Mouse (Mus musculus) retina, postnatal 1 day (tissue): ENCODE measurements around the gene Nmt1.

Source experiments
- DNase-seq: peaks from one replicate; pipeline ENCODE4 v3.0.0-alpha.2; 2012

The Nmt1 gene

GRCm38 (mm10) chr11:103113771-103114170 lies 85.8 kb downstream of the Nmt1 start:
- DNase-seq, result no peak

GRCm38 (mm10) chr11:103114270-103114943 lies 86.4 kb downstream of the Nmt1 start:
- no peak for DNase-seq

DNA sequence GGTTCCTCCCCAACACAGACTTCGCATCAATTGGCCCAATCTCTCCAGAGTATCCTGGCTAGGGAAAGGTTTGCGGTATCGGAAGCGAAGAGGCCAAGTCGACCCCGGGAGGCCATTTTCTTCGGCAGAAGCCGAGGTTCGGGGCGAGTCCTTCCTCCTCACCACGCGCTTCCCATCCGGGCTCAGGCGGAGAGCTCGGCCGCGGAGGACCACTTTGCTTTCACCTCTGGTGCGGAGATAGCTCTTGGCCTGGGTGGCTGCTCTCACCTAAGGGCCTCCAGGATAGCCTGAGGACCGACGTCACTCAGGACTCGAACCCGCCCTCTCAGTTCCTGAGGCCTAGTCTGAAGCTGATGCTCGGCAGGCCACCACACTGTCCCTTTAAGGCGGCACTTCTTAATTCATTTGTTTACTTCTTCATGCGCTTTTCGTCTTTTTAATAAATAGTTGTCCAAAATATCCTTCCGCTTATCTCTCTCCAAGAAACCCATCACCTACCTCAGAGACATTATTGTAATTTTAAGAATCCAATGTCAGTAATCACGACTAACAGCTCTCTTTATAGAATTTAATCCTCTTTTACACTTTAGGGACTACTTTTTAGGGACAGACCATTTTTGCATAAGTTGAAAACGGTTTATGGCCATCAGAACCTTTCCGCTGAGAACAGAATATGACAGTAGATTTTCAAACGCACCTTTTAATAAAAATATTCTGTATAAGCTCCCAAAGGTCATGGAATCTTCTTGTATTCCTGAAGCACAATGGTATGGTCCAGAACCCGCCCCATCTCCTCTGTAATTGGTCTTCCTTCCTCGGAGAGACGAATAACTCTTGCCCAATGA lies 87.4 kb downstream of the Nmt1 start:
- peak; percentile 94 for DNase-seq

- peak; percentile 100 for DNase-seq
These were observed 88.2 kb downstream of the Nmt1 start, which contains the start of gene Hexim1 for GRCm38 (mm10) chr11:103116008-103116818. Gene Hexim1 (plus strand): TSS chr11:103116231.

DNA sequence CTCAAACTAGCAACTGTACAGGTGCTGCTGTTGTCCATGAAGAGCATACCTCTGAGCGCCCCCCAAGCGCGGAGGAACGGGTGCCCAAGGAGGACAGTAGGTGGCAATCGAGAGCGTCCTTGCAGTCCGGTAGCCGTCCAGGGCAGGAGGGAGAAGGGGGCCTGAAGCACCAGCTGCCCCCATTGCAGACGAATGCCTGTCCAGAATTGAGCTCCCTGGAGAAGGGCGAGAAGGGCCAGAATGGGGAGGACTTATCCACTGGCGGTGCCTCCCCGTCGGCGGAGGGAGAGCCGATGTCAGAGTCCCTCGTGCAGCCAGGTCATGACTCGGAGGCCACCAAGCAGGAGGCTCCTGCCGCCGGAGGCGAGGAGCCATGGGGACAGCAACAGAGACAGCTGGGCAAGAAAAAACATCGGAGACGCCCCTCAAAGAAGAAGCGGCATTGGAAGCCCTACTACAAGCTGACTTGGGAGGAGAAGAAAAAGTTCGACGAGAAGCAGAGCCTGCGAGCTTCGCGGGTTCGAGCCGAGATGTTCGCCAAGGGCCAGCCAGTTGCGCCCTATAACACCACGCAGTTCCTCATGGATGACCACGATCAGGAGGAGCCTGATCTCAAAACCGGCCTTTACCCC lies 89.1 kb downstream of the Nmt1 start:
- DNase-seq, result peak; percentile 88

DNA sequence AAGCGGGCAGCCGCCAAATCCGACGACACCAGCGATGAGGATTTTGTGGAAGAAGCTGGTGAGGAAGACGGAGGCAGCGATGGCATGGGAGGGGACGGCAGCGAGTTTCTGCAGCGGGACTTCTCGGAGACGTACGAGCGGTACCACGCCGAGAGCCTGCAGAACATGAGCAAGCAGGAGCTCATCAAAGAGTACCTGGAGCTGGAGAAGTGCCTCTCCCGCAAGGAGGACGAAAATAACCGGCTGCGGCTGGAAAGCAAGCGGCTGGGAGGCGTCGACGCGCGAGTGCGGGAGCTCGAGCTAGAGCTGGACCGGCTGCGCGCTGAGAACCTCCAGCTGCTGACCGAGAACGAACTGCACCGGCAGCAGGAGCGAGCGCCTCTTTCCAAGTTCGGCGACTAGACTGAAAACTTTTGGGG lies 89.6 kb downstream of the Nmt1 start:
- peak; percentile 57 for DNase-seq
